Comparison of ENCODE assay signal across 9 mouse cellular contexts in the genomic region with DNA sequence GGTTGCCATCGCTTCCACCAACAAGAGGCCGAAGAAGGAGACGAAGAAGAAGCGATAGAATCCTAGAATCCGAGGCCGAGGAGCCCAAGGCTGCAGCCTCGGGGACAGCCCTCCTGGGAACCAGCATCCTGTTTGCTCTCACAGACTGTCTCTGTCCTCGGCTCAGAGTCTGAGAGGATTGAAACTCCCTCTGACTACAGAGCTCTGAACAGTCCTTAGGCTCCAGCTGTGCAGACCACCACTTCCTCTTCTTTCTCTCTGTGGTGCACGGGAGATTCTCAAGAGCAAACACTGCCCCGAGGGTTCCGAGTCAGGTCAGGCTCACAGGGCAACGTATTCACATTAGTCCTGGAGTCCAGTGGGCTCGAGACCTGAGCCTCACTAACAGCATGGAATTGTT. TPM values are rescaled to one million over a fixed set of nuclear protein-coding genes. Genes with fewer than 3 reads are reported as not detected.
DNase-seq lines count a peak whose midpoint lies in the region; ATAC-seq and TF ChIP-seq lines count a peak whose summit lies in the region.
"Had no signal": no experiment of that assay in that cellular context is flagged by ENCODE, and none has a peak within 500 bp of the region (broad histone marks: within the 10 kb centered on the region; RNA-seq: fewer than 3 reads in every experiment).

No protein-coding gene starts in this region.

- WGBS in liver, postnatal 0 days (ENCODE audit: insufficient replicate concordance), result 42% methylated on average over 13 of the region's 13 CpGs
- WGBS in embryonic facial prominence, embryonic 11.5 days, result 22% methylated on average over 13 of the region's 13 CpGs
- WGBS in limb, embryonic 15.5 days, result 64% methylated on average over 13 of the region's 13 CpGs

- H3K27me3 ChIP-seq in liver, postnatal 0 days (ENCODE audit: insufficient read depth, low read length), result no peaks in the 10 kb centered on the region
- no peaks in the 10 kb centered on the region for H3K27me3 ChIP-seq in embryonic facial prominence, embryonic 11.5 days (ENCODE audit: control insufficient read depth, insufficient read depth, low read length)
- H3K27me3 ChIP-seq in limb, embryonic 15.5 days, result no peaks in the 10 kb centered on the region

- H3K4me3 ChIP-seq in liver, postnatal 0 days (ENCODE audit: low read depth, low read length), result no peak overlapping the region
- H3K4me3 ChIP-seq in embryonic facial prominence, embryonic 11.5 days (ENCODE audit: low read depth, low read length), result no peak overlapping the region
- H3K4me3 ChIP-seq in limb, embryonic 15.5 days, result no peak overlapping the region

- no peak overlapping the region for H3K9ac ChIP-seq in liver, postnatal 0 days (replicated peaks)
- H3K9ac ChIP-seq in embryonic facial prominence, embryonic 11.5 days (replicated peaks; ENCODE audit: low read length), result 0 out of 2 replicates have a peak overlapping the region, but pooled peaks have one; percentile 9
- H3K9ac ChIP-seq in limb, embryonic 15.5 days, result no peak overlapping the region

- ATAC-seq in liver, postnatal 0 days, result peak; percentile 71
- ATAC-seq in embryonic facial prominence, embryonic 11.5 days (replicated peaks; ENCODE audit: insufficient number of reproducible peaks, low FRiP score, low TSS enrichment, low read depth), result no peak
- no peak for ATAC-seq in limb, embryonic 15.5 days (ENCODE audit: insufficient number of reproducible peaks, low FRiP score, low TSS enrichment, low read depth)

- peak; percentile 36 for DNase-seq in liver, postnatal 0 days
- DNase-seq in liver, result no peak
- no peak for DNase-seq in embryonic facial prominence, embryonic 11.5 days (ENCODE audit: low spot score)
- DNase-seq in thymus, postnatal 0 days (ENCODE audit: low spot score), result peak; percentile 80
- no peak for DNase-seq in kidney, adult 11 months
- no peak for DNase-seq in layer of hippocampus, postnatal 14 days (ENCODE audit: low spot score in 2 of 2)
- DNase-seq: lung, adult 2 months had no signal

- peaks cover 5% of the 10 kb centered on the region; the same call in 1 of the 2 replicates for H3K4me1 ChIP-seq in liver, postnatal 0 days (ENCODE audit: insufficient read depth)
- no peaks in the 10 kb centered on the region; the same call in 1 of the 2 replicates for H3K4me1 ChIP-seq in embryonic facial prominence, embryonic 11.5 days (ENCODE audit: control insufficient read depth, insufficient read depth, low read length)
- no peaks in the 10 kb centered on the region for H3K4me1 ChIP-seq in limb, embryonic 15.5 days

- no peak overlapping the region for H3K4me2 ChIP-seq in liver, postnatal 0 days (ENCODE audit: low read depth, low read length)
- no peak overlapping the region for H3K4me2 ChIP-seq in embryonic facial prominence, embryonic 11.5 days (ENCODE audit: low read depth, low read length)
- H3K4me2 ChIP-seq in limb, embryonic 15.5 days, result no peak overlapping the region

- H3K27ac ChIP-seq in liver, postnatal 0 days (ENCODE audit: low read depth), result peak overlapping the region; percentile 63
- H3K27ac ChIP-seq in embryonic facial prominence, embryonic 11.5 days (replicated peaks; ENCODE audit: low read depth, low read length), result no peak overlapping the region
- 0 out of 2 replicates have a peak overlapping the region, but pooled peaks have one; percentile 11 for H3K27ac ChIP-seq in limb, embryonic 15.5 days

- peaks cover 8% of the 10 kb centered on the region; the same call in 1 of the 2 replicates for H3K36me3 ChIP-seq in liver, postnatal 0 days (replicated peaks; ENCODE audit: insufficient read depth, low read length)
- peaks cover 4% of the 10 kb centered on the region for H3K36me3 ChIP-seq in embryonic facial prominence, embryonic 11.5 days (replicated peaks; ENCODE audit: control insufficient read depth, insufficient read depth, low read depth, low read length)
- peaks cover 40% of the 10 kb centered on the region for H3K36me3 ChIP-seq in limb, embryonic 15.5 days

- TF ChIP-seq CTCF in liver, postnatal 0 days (IDR thresholded peaks at IDR 0.05; ENCODE audit: low read depth), result no peak

- no peaks in the 10 kb centered on the region for H3K9me3 ChIP-seq in liver, postnatal 0 days (ENCODE audit: low read length)
- no peaks in the 10 kb centered on the region for H3K9me3 ChIP-seq in embryonic facial prominence, embryonic 11.5 days (replicated peaks; ENCODE audit: control insufficient read depth, low read length)
- H3K9me3 ChIP-seq in limb, embryonic 15.5 days, result no peaks in the 10 kb centered on the region

- TF ChIP-seq EP300 in liver, postnatal 0 days (IDR thresholded peaks at IDR 0.05; ENCODE audit: low read depth), result no peak

RNA-seq across cellular contexts. Expression of gene Src, which starts 22.3 kb away (rescaled TPM):
- 1.6 and 1.8 TPM in 2 replicates for polyA plus RNA-seq in liver, postnatal 0 days (2015; fragmentation: Nextera tagmentation; extraction: Ambion mirVana)
- 13.9 and 16.4 TPM in 2 replicates for polyA plus RNA-seq in embryonic facial prominence, embryonic 11.5 days (2014; fragmentation: Nextera tagmentation; extraction: Ambion mirVana)
- 14.8 and 18.5 TPM in 2 replicates for polyA plus RNA-seq in limb, embryonic 15.5 days (2015; fragmentation: Nextera tagmentation; extraction: Ambion mirVana)
- 5.3 and 5.9 TPM in 2 replicates for polyA plus RNA-seq in thymus, postnatal 0 days (2015; fragmentation: Nextera tagmentation; extraction: Ambion mirVana)
- total RNA-seq in layer of hippocampus, postnatal 14 days (2021), result 100 to 1,000 TPM; 117 to 118 TPM

RNA-seq across cellular contexts. Expression of gene Manbal, which starts 28.6 kb away (rescaled TPM):
- polyA plus RNA-seq in liver, postnatal 0 days (2015; fragmentation: Nextera tagmentation; extraction: Ambion mirVana), result 22.8 and 23.4 TPM in 2 replicates
- polyA plus RNA-seq in embryonic facial prominence, embryonic 11.5 days (2014; fragmentation: Nextera tagmentation; extraction: Ambion mirVana), result 33.4 and 38.5 TPM in 2 replicates
- 87.6 and 87.9 TPM in 2 replicates for polyA plus RNA-seq in limb, embryonic 15.5 days (2015; fragmentation: Nextera tagmentation; extraction: Ambion mirVana)
- polyA plus RNA-seq in thymus, postnatal 0 days (2015; fragmentation: Nextera tagmentation; extraction: Ambion mirVana), result 63.8 and 73.4 TPM in 2 replicates
- 10 to 100 TPM; 69.7 to 72.9 TPM for total RNA-seq in layer of hippocampus, postnatal 14 days (2021)

RNA-seq across cellular contexts. Expression of gene Ghrh, which starts 48.7 kb away (rescaled TPM):
- polyA plus RNA-seq in liver, postnatal 0 days (2015; fragmentation: Nextera tagmentation; extraction: Ambion mirVana), result not detected in 2 replicates
- 2.2 and 2.6 TPM in 2 replicates for polyA plus RNA-seq in embryonic facial prominence, embryonic 11.5 days (2014; fragmentation: Nextera tagmentation; extraction: Ambion mirVana)
- not detected in 2 replicates for polyA plus RNA-seq in limb, embryonic 15.5 days (2015; fragmentation: Nextera tagmentation; extraction: Ambion mirVana)
- 0.72 TPM in 1 of 2 replicates, not detected in the other for polyA plus RNA-seq in thymus, postnatal 0 days (2015; fragmentation: Nextera tagmentation; extraction: Ambion mirVana)
- total RNA-seq in layer of hippocampus, postnatal 14 days (2021), result not detected
- total RNA-seq: MEL had no signal
- polyA plus RNA-seq: lung, adult 2 months had no signal

Comparison
In these comparisons a context has a peak if more than half of its experiments do, and no peak if none do; other contexts are left out.
1. DNase-seq: peak in liver, postnatal 0 days (single experiment) and thymus, postnatal 0 days (single experiment); none in liver (single experiment), embryonic facial prominence, embryonic 11.5 days (single experiment), kidney, adult 11 months (single experiment) and layer of hippocampus, postnatal 14 days (0 of 2).